ENCODE assay signal across 16 mouse cellular contexts in the genomic region with DNA sequence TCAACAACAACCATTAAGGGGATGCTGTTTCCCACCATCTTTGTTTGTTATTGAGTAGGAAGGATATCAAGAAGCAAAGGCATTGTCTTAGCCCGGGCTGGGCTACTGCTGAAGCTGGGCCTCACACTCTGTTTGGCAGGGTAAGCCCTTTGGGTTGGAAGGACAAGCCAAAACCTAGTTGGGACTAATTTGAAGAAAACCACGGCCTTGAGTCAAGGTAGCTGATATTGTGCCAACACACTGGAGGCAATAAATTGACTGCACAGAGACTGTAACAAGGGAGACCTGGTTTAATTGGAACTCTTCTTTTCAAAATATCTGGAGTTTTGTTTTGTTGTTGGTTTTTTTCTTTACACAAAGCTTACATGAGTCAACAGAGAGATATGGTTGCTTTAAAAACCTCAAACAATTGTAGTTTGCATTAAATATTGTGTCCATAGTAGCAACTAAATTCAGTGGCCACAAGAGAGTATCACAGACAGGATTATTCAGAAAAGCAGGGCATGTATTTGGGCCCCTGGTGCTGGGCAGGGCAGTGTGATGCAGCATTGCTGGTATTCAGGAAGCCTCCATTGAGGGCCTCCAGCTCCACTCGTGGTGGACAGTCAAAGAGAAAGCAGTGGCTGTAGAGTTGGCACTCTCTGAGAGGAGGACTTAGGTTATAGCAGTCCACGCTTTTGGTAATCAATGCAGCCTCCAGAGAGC.
"Had no signal": no experiment of that assay in that cellular context is flagged by ENCODE, and none has a peak within 500 bp of the region (broad histone marks: within the 10 kb centered on the region; RNA-seq: fewer than 3 reads in every experiment).

No protein-coding gene starts in this region.

- H3K4me1 ChIP-seq: kidney, embryonic 15.5 days; liver, embryonic 13.5 days; megakaryocyte, embryonic 14.5 days; midbrain, embryonic 13.5 days had no signal

- ATAC-seq: lung, postnatal 0 days; midbrain, embryonic 13.5 days; midbrain, embryonic 16.5 days had no signal

- DNase-seq: kidney, adult 8-10 months; kidney, postnatal 10 days; kidney, postnatal 36 days; layer of hippocampus, postnatal 36 days; liver, embryonic 13.5 days; lung, embryonic 14.5 days; thymus, adult 18-20 months; thymus, postnatal 4 days had no signal

- H3K36me3 ChIP-seq: kidney, embryonic 15.5 days; liver, embryonic 13.5 days; midbrain, embryonic 10.5 days; midbrain, embryonic 13.5 days had no signal

- H3K4me3 ChIP-seq: kidney, embryonic 15.5 days; left cerebral cortex, adult 2 months; liver, embryonic 13.5 days; megakaryocyte, embryonic 14.5 days; midbrain, embryonic 10.5 days; midbrain, embryonic 13.5 days; myocyte had no signal

- H3K27me3 ChIP-seq: kidney, embryonic 15.5 days; liver, embryonic 13.5 days; megakaryocyte, embryonic 14.5 days; midbrain, embryonic 13.5 days had no signal

- H3K27ac ChIP-seq: kidney, embryonic 15.5 days; left cerebral cortex, adult 2 months; liver, embryonic 13.5 days; midbrain, embryonic 10.5 days; midbrain, embryonic 13.5 days had no signal

- H3K9ac ChIP-seq: kidney, embryonic 15.5 days; liver, embryonic 13.5 days; lung, embryonic 14.5 days; midbrain, embryonic 13.5 days had no signal
